Mouse (Mus musculus) thymus, adult 2 months (tissue): ENCODE measurements around the gene Cd3g.

Experiments used
- CTCF ChIP-seq: fragments of 200-500 bp; IDR thresholded peaks from 2 replicates; pipeline ENCODE4 v1.5.1; 2012; ENCODE audit warnings: mild to moderate bottlenecking, control low read depth, low read length, moderate library complexity, borderline replicate concordance; ENCODE audit not compliant: control insufficient read depth, poor library complexity, insufficient read depth; ENCODE audit errors: extremely low read depth
- POLR2A ChIP-seq: fragments of 200-500 bp; IDR thresholded peaks from 2 replicates; pipeline ENCODE4 v1.6.1; 2012; ENCODE audit warnings: mild to moderate bottlenecking, low read length, control low read depth, moderate library complexity; ENCODE audit not compliant: control insufficient read depth, poor library complexity, insufficient read depth; ENCODE audit errors: extremely low read depth

DNA sequence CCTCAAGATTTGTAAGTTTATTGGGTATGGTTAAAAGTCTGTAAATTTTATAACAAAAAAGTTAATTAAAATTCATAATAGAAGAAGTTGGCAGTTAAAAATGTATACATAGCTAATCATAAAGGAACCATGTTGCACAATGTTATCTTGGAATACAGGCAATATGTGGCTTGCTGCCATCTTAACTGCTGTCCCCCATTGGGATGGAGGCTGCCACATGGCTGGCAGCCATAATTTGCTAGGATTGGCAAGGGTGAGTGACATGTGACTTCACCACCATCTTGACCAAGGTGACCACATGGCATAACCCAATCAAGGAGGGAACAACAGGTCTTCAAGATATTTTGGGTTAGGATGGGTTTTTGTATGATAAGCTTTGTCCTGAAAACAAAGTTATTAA, 12.0 kb upstream of the Cd3g start:
- TF ChIP-seq CTCF (no peak), POLR2A (no peak)
